Mouse (Mus musculus) brain, embryonic 14.5 days (tissue): ENCODE results near the gene Chaf1a.

ENCODE experiments used
- CTCF ChIP-seq: fragments of 200-500 bp; IDR thresholded peaks from 2 replicates; pipeline ENCODE4 v1.5.1; 2012; ENCODE audit warnings: inconsistent platforms, mild to moderate bottlenecking, moderate library complexity, borderline replicate concordance; ENCODE audit not compliant: insufficient read depth, insufficient read length; ENCODE audit errors: extremely low read depth
- POLR2A ChIP-seq: fragments of 200-500 bp; IDR thresholded peaks from 2 replicates; pipeline ENCODE4 v1.6.1; 2012; ENCODE audit warnings: mild to moderate bottlenecking, inconsistent platforms, borderline replicate concordance; ENCODE audit not compliant: poor library complexity, insufficient read depth, insufficient read length, severe bottlenecking; ENCODE audit errors: extremely low read depth

DNA sequence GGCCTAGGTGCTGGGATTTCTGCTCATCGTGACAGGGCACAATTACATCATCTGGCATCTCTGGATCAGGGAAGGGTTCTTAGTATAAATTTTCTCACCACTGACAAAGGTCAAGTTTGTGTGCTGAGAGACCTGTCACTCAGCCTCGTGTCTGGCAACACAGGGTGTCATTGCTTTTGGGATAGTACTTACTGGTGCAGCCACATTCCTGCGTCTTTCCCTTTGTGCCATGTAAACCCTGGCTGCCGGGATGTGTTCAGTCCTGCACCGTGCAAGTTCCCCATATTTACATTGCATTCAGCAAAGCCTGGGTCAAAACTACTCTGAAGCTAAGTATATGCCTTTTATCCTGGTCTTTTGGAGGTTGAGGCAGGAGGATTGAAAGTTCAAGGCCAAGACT lies 11.1 kb downstream of the Chaf1a start:
- TF ChIP-seq POLR2A (no peak), CTCF (no peak)
